ENCODE assay signal across 9 mouse cellular contexts in genomic region chr4:109147278-109148038, GRCm38 (mm10). TPM values are rescaled to one million over a fixed set of nuclear protein-coding genes. Genes with fewer than 3 reads are reported as not detected.
DNase-seq lines count a peak whose midpoint lies in the region; ATAC-seq and TF ChIP-seq lines count a peak whose summit lies in the region.
"Had no signal": no experiment of that assay in that cellular context is flagged by ENCODE, and none has a peak within 500 bp of the region (broad histone marks: within the 10 kb centered on the region; RNA-seq: fewer than 3 reads in every experiment).

No protein-coding gene starts in this region.

- H3K27me3 ChIP-seq in E14TG2a.4 (ENCODE audit: insufficient read depth, low read length), result no peaks in the 10 kb centered on the region
- H3K27me3 ChIP-seq in heart, embryonic 14.5 days (ENCODE audit: control insufficient read depth, insufficient read depth, low read length), result no peaks in the 10 kb centered on the region
- H3K27me3 ChIP-seq in kidney, embryonic 14.5 days (ENCODE audit: control insufficient read depth, insufficient read depth, low read length), result no peaks in the 10 kb centered on the region
- no peaks in the 10 kb centered on the region for H3K27me3 ChIP-seq in lung, embryonic 15.5 days
- H3K27me3 ChIP-seq: limb, embryonic 12.5 days had no signal

- no peak overlapping the region for H3K4me3 ChIP-seq in E14TG2a.4 (replicated peaks; ENCODE audit: low read length)
- peak overlapping the region; percentile 5 to 17; a peak in 2 of 4 replicates for H3K4me3 ChIP-seq in heart, embryonic 14.5 days (ENCODE audit: control insufficient read depth in 1 of 2, insufficient read depth in 1 of 2, low read depth in 1 of 2, low read length in 2 of 2)
- H3K4me3 ChIP-seq in kidney, embryonic 14.5 days (ENCODE audit: low read length), result no peak overlapping the region
- H3K4me3 ChIP-seq in lung, embryonic 15.5 days, result 0 out of 2 replicates have a peak overlapping the region, but pooled peaks have one; percentile 5
- H3K4me3 ChIP-seq: limb, embryonic 12.5 days had no signal

- peak overlapping the region; percentile 58 for H3K4me2 ChIP-seq in heart, embryonic 14.5 days (ENCODE audit: low read length)
- H3K4me2 ChIP-seq in kidney, embryonic 14.5 days (replicated peaks; ENCODE audit: low read depth, low read length), result no peak overlapping the region
- H3K4me2 ChIP-seq in lung, embryonic 15.5 days, result peak overlapping the region; percentile 46
- H3K4me2 ChIP-seq: limb, embryonic 12.5 days had no signal

- H3K4me1 ChIP-seq in E14TG2a.4 (replicated peaks; ENCODE audit: low read depth, low read length), result peaks cover 42% of the 10 kb centered on the region
- peaks cover 14 to 23% of the 10 kb centered on the region in 2 experiments for H3K4me1 ChIP-seq in heart, embryonic 14.5 days (ENCODE audit: control insufficient read depth in 2 of 2, insufficient read depth in 2 of 2, low read length in 2 of 2)
- 0 out of 2 replicates have a peak, but pooled peaks cover 4% of the 10 kb centered on the region for H3K4me1 ChIP-seq in kidney, embryonic 14.5 days (ENCODE audit: control insufficient read depth, insufficient read depth, low read length)
- peaks cover 17% of the 10 kb centered on the region for H3K4me1 ChIP-seq in lung, embryonic 15.5 days
- H3K4me1 ChIP-seq: limb, embryonic 12.5 days had no signal

- no peak overlapping the region for H3K9ac ChIP-seq in heart, embryonic 14.5 days (ENCODE audit: low read length)
- H3K9ac ChIP-seq in kidney, embryonic 14.5 days (ENCODE audit: low read depth, low read length), result no peak overlapping the region
- no peak overlapping the region for H3K9ac ChIP-seq in lung, embryonic 15.5 days
- H3K9ac ChIP-seq: limb, embryonic 12.5 days had no signal

- WGBS in heart, embryonic 14.5 days, result 32% methylated on average over 11 of the region's 11 CpGs
- WGBS in kidney, embryonic 14.5 days, result 55% methylated on average over 11 of the region's 11 CpGs
- 35% methylated on average over 11 of the region's 11 CpGs for WGBS in lung, embryonic 15.5 days

- no peaks in the 10 kb centered on the region for H3K36me3 ChIP-seq in E14TG2a.4 (ENCODE audit: insufficient read depth, low read length)
- H3K36me3 ChIP-seq in heart, embryonic 14.5 days (ENCODE audit: control insufficient read depth, insufficient read depth, low read length), result 0 out of 2 replicates have a peak, but pooled peaks cover 2% of the 10 kb centered on the region
- no peaks in the 10 kb centered on the region for H3K36me3 ChIP-seq in kidney, embryonic 14.5 days (ENCODE audit: control insufficient read depth, insufficient read depth, low read length)
- H3K36me3 ChIP-seq in lung, embryonic 15.5 days, result no peaks in the 10 kb centered on the region

- H3K27ac ChIP-seq in heart, embryonic 14.5 days (replicated peaks in 1 of 2; ENCODE audit: control insufficient read depth in 1 of 2, insufficient read depth in 1 of 2, low read depth in 2 of 2, low read length in 2 of 2), result peak overlapping the region; percentile 76 to 81
- H3K27ac ChIP-seq in kidney, embryonic 14.5 days (ENCODE audit: low read depth, low read length), result peak overlapping the region; percentile 4; the same call in 1 of the 2 replicates
- peak overlapping the region; percentile 80 for H3K27ac ChIP-seq in lung, embryonic 15.5 days
- H3K27ac ChIP-seq: limb, embryonic 12.5 days had no signal

- peak; percentile 78 for DNase-seq in embryo, embryonic 11 days
- DNase-seq in thymus, postnatal 4 days, result peak; percentile 58

- peak; percentile 90 for TF ChIP-seq CTCF in E14TG2a.4 (conservative IDR thresholded peaks at IDR 0.05; ENCODE audit: low read length)

- H3K9me3 ChIP-seq in E14TG2a.4 (ENCODE audit: low read length), result no peaks in the 10 kb centered on the region
- H3K9me3 ChIP-seq in heart, embryonic 14.5 days (ENCODE audit: control insufficient read depth, low read length), result no peaks in the 10 kb centered on the region
- H3K9me3 ChIP-seq in kidney, embryonic 14.5 days (ENCODE audit: control insufficient read depth, low read length), result no peaks in the 10 kb centered on the region
- no peaks in the 10 kb centered on the region for H3K9me3 ChIP-seq in lung, embryonic 15.5 days
- H3K9me3 ChIP-seq: limb, embryonic 12.5 days had no signal

- ATAC-seq in activated CD4-positive, CD25-positive, alpha-beta regulatory T cell, adult 4 months, result peak; percentile 65
- ATAC-seq in heart, embryonic 14.5 days (ENCODE audit: insufficient number of reproducible peaks, insufficient read depth, low FRiP score, low read depth), result no peak
- ATAC-seq in kidney, embryonic 14.5 days (ENCODE audit: low FRiP score, low TSS enrichment), result peak; percentile 66; the same call in 1 of the 2 replicates
- peak; percentile 46; the same call in 1 of the 2 replicates for ATAC-seq in lung, embryonic 15.5 days (ENCODE audit: borderline replicate concordance, extremely low read depth, low FRiP score, low TSS enrichment)
- ATAC-seq in neutrophil, adult 5-6 weeks (ENCODE audit: extremely low read depth, insufficient number of reproducible peaks, low FRiP score, poor library complexity, severe bottlenecking), result peak; percentile 51; the same call in 1 of the 2 replicates

RNA-seq across cellular contexts. Expression of gene Osbpl9, which starts 54.6 kb away (rescaled TPM):
- 10 to 100 TPM; 76.5 to 80.8 TPM for polyA plus RNA-seq in activated CD4-positive, CD25-positive, alpha-beta regulatory T cell, adult 4 months (2017; shearing (Covaris generic))
- 48.2 and 52.0 TPM in 2 replicates for polyA plus RNA-seq in heart, embryonic 14.5 days (2014; fragmentation: Nextera tagmentation; extraction: Ambion mirVana)
- 48.5 and 61.1 TPM in 2 replicates for polyA plus RNA-seq in kidney, embryonic 14.5 days (2014; fragmentation: Nextera tagmentation; extraction: Ambion mirVana)
- 65.2 and 67.3 TPM in 2 replicates for polyA plus RNA-seq in lung, embryonic 15.5 days (2015; fragmentation: Nextera tagmentation; extraction: Ambion mirVana)
- 328 and 343 TPM in 2 replicates for total RNA-seq in neutrophil, adult 5-6 weeks (2017)

Comparison
In these comparisons a context has a peak if more than half of its experiments do, and no peak if none do; other contexts are left out.
1. H3K4me3 ChIP-seq: peak in heart, embryonic 14.5 days (2 of 2) and lung, embryonic 15.5 days (single experiment); none in E14TG2a.4 (single experiment) and kidney, embryonic 14.5 days (single experiment).
2. H3K27ac ChIP-seq: peak in every context shown above with its lines; median percentile 80 in lung, embryonic 15.5 days; 78 in heart, embryonic 14.5 days; 4 in kidney, embryonic 14.5 days.